Mouse (Mus musculus) neural tube, embryonic 15.5 days (tissue): ENCODE results near the gene Ifi27l2b. TPM values are rescaled to one million over a fixed set of nuclear protein-coding genes. Genes with fewer than 3 reads are reported as not detected.
"Not testable (repeated sequence)": the region's sequence is repeated elsewhere in the genome, so short reads cannot be mapped to it uniquely, and the experiment has no call there.

Experiments used
- ATAC-seq: fragments of 200-750 bp; cut with Nextera tagmentation; 2 replicates; pipeline ENCODE4 v1.8.0; 2017; ENCODE audit warnings: mild to moderate bottlenecking, moderate TSS enrichment, moderate library complexity; ENCODE audit not compliant: low FRiP score
- H3K27ac ChIP-seq: fragments of 300-500 bp; sonication (generic); replicated peaks from 2 replicates; pipeline ENCODE4 v1.5.1; 2015; ENCODE audit warnings: mild to moderate bottlenecking, inconsistent platforms
- H3K27me3 ChIP-seq: fragments of 300-500 bp; sonication (generic); replicated peaks from 2 replicates; pipeline ENCODE4 v1.6.1; 2015; ENCODE audit warnings: inconsistent platforms
- H3K36me3 ChIP-seq: fragments of 300-500 bp; sonication (generic); 2 replicates; pipeline ENCODE4 v1.6.1; 2015; ENCODE audit warnings: inconsistent platforms
- H3K4me1 ChIP-seq: fragments of 300-500 bp; sonication (generic); 2 replicates; pipeline ENCODE4 v1.6.1; 2015; ENCODE audit warnings: inconsistent platforms
- H3K4me2 ChIP-seq: fragments of 300-500 bp; sonication (generic); 2 replicates; pipeline ENCODE4 v1.6.1; 2015; ENCODE audit warnings: inconsistent platforms, mild to moderate bottlenecking, moderate library complexity
- H3K4me3 ChIP-seq: fragments of 300-500 bp; sonication (generic); replicated peaks from 2 replicates; pipeline ENCODE4 v1.5.1; 2015; ENCODE audit warnings: mild to moderate bottlenecking, inconsistent platforms
- H3K9ac ChIP-seq: fragments of 300-500 bp; sonication (generic); replicated peaks from 2 replicates; pipeline ENCODE4 v1.6.1; 2015; ENCODE audit warnings: mild to moderate bottlenecking, inconsistent platforms
- H3K9me3 ChIP-seq: fragments of 300-500 bp; sonication (generic); replicated peaks from 2 replicates; pipeline ENCODE4 v1.6.1; 2016; ENCODE audit warnings: inconsistent platforms
- WGBS: fragments of 180-500 bp; shearing (Covaris S2); methylation state at CpG from one replicate; pipeline ENCODE4 v1.1.7; 2015; ENCODE audit warnings: mixed read lengths; 5-methylcytosine and 5-hydroxymethylcytosine counted together
- polyA plus RNA-seq: library from polyadenylated mRNA; unstranded; fragments of >200 nt; fragmentation: Nextera tagmentation; extraction: Ambion mirVana; gene quantifications from 2 replicates; pipeline ENCODE4 v1.2.1, GENCODE M21; 2015

The Ifi27l2b gene
- polyA plus RNA-seq, 1 experiment from 2014 or later, result not detected

GRCm38 (mm10) chr12:103482781-103483180 is 25.8 kb upstream of the Ifi27l2b start:
- Histone ChIP-seq H3K27ac (no peak overlapping the region), H3K9ac (no peak overlapping the region), H3K36me3 (no peaks in the 10 kb centered on the region), H3K9me3 (no peaks in the 10 kb centered on the region), H3K27me3 (no peaks in the 10 kb centered on the region), H3K4me1 (no peaks in the 10 kb centered on the region), H3K4me3 (no peak overlapping the region), H3K4me2 (no peak overlapping the region)
- no peak for ATAC-seq
- 90% methylated on average over 2 of the region's 2 CpGs for WGBS

GRCm38 (mm10) chr12:103481671-103482070 is 24.6 kb upstream of the Ifi27l2b start:
- Histone ChIP-seq H3K27ac (no peak overlapping the region), H3K27me3 (no peaks in the 10 kb centered on the region), H3K36me3 (no peaks in the 10 kb centered on the region), H3K4me2 (no peak overlapping the region), H3K9me3 (no peaks in the 10 kb centered on the region), H3K4me3 (no peak overlapping the region), H3K4me1 (no peaks in the 10 kb centered on the region), H3K9ac (no peak overlapping the region)
- whole genome bisulfite sequencing, result 83% methylated on average over 5 of the region's 5 CpGs
- no peak for ATAC-seq

GRCm38 (mm10) chr12:103477461-103478015 is 20.5 kb upstream of the Ifi27l2b start:
- WGBS, result 81% methylated on average over 7 of the region's 7 CpGs

DNA sequence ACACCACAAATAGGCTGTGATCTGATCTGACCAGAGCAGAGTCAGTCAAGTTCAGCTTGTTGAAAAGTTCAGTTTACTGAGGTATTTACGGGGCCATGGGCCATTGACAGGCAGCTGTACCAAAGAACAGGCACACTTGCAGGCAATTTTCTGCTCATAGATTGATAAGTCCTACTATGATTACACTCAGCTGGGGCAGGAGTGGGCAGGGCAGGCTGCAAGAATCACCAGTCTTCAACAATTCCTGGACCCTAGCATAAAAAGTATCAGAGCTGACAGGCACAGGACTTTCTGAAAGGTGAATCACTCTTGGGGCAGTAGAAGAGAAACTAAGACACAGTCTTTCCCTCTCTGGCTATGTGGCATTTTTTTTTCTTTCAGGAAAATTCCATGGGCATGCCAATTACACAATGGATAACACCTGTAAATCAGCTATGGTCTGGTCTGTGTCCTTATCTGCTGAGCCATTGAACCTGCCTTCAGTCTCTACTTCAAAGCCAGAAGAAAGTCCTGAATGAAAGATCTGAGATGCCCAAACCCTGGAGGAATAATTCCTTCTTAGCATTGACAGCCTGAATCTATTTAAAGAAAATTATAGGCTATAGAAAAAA is 19.9 kb upstream of the Ifi27l2b start:
- WGBS, result 90% methylated on average over 1 of the region's 1 CpGs
- no peak overlapping the region for H3K9ac ChIP-seq
- no peaks in the 10 kb centered on the region for H3K9me3 ChIP-seq
- no peak for ATAC-seq
- H3K4me3 ChIP-seq, result no peak overlapping the region
- H3K36me3 ChIP-seq, result no peaks in the 10 kb centered on the region
- H3K4me1 ChIP-seq, result no peaks in the 10 kb centered on the region
- no peak overlapping the region for H3K27ac ChIP-seq
- no peak overlapping the region for H3K4me2 ChIP-seq
- no peaks in the 10 kb centered on the region for H3K27me3 ChIP-seq

More at GRCm38 (mm10) chr12:103477461-103478015, 20.5 kb upstream of the Ifi27l2b start:
- H3K9me3 ChIP-seq, result no peaks in the 10 kb centered on the region
- H3K9ac ChIP-seq, result no peak overlapping the region
- no peaks in the 10 kb centered on the region for H3K27me3 ChIP-seq
- H3K27ac ChIP-seq, result no peak overlapping the region
- H3K4me3 ChIP-seq, result no peak overlapping the region
- no peak overlapping the region for H3K4me2 ChIP-seq
- H3K4me1 ChIP-seq, result no peaks in the 10 kb centered on the region
- no peaks in the 10 kb centered on the region for H3K36me3 ChIP-seq
- ATAC-seq, result no peak

- H3K27ac ChIP-seq, result no peak overlapping the region
- no peaks in the 10 kb centered on the region for H3K4me1 ChIP-seq
- H3K36me3 ChIP-seq, result no peaks in the 10 kb centered on the region
- no peak overlapping the region for H3K9ac ChIP-seq
- WGBS, result 54% methylated on average over 2 of the region's 2 CpGs
- ATAC-seq, result no peak
- no peaks in the 10 kb centered on the region for H3K27me3 ChIP-seq
- H3K9me3 ChIP-seq, result no peaks in the 10 kb centered on the region
- H3K4me2 ChIP-seq, result no peak overlapping the region
- H3K4me3 ChIP-seq, result no peak overlapping the region
These were observed 17.5 kb upstream of the Ifi27l2b start for GRCm38 (mm10) chr12:103474481-103474880.

DNA sequence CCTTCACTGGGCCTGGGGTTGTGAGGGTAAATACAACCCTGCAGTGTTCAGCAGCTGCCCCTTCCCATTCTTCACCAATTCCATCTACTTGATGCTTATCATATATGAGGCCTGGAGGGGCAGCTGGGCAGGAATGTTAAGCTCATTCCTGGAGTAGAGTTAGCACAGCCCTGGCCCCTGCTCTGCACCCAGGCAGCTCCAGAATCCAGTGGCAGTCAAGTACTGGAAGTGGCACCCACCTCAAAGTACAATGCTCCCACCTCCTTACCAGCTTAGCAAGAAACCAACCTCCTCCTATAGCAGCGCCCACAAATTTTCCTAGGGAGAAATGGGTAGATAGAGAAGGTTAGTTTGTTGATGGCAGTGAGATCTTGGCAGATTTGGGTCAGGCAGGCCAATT is 296 bp downstream of the Ifi27l2b start:
- not testable (repeated sequence) for H3K9ac ChIP-seq, ATAC-seq, H3K4me3 ChIP-seq, H3K27ac ChIP-seq, H3K27me3 ChIP-seq, H3K36me3 ChIP-seq, H3K9me3 ChIP-seq, H3K4me1 ChIP-seq, H3K4me2 ChIP-seq
- no CpG with 5 or more reads among the region's 1 CpGs for WGBS

DNA sequence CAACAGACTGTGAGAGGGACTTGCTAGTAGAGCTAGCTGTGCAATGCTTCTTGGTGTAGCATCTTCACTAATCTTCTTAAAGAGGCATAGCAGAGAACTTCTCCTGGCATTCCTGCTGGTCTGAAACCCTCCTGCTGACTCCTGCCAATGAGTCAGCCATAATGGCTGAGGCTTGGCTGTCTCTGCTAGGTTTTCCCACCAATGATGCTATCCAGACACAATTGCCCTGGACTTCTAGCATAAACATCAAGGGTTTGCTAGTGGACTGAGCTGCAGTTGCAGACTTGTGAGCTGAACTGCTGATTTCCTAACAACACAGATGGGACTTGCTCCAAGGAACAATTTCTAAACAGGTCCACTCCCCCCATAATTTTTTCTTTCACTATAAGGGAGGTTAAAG is 3.7 kb downstream of the Ifi27l2b start:
- no peak overlapping the region for H3K4me2 ChIP-seq
- ATAC-seq, result no peak
- H3K4me1 ChIP-seq, result no peaks in the 10 kb centered on the region

GRCm38 (mm10) chr12:103445060-103445459 is 12.0 kb downstream of the Ifi27l2b start:
- H3K27ac ChIP-seq, result no peak overlapping the region
- H3K4me3 ChIP-seq, result no peak overlapping the region
- H3K4me2 ChIP-seq, result no peak overlapping the region
- no peaks in the 10 kb centered on the region for H3K36me3 ChIP-seq
- no peaks in the 10 kb centered on the region for H3K4me1 ChIP-seq
- WGBS, result 87% methylated on average over 3 of the region's 3 CpGs
- no peak for ATAC-seq
- no peaks in the 10 kb centered on the region for H3K27me3 ChIP-seq
- no peak overlapping the region for H3K9ac ChIP-seq
- no peaks in the 10 kb centered on the region for H3K9me3 ChIP-seq

More for the DNA sequence above, 3.7 kb downstream of the Ifi27l2b start:
- Histone ChIP-seq H3K27ac (no peak overlapping the region), H3K4me3 (no peak overlapping the region), H3K36me3 (no peaks in the 10 kb centered on the region), H3K9ac (no peak overlapping the region), H3K9me3 (no peaks in the 10 kb centered on the region), H3K27me3 (no peaks in the 10 kb centered on the region)

DNA sequence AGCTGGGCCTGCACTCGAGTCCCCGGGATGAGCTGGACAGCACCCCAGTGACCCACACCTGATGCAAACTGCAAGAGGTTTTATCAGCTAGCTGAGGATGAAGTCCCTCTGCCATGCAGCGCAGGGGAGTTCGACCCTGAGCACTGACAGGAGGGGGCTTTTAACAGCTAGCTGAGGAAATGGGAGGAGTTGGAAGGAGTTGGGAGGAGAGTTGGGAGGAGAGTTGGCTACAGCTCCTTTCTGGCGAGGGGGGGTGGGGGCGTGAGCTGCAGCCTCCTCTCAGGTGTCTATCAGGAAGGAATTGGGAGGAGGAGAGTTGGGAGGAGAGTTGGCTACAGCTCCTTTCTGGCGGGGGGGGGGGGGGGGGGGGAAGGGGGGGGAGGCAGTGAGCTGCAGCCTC is 12.8 kb downstream of the Ifi27l2b start:
- H3K27me3 ChIP-seq, H3K27ac ChIP-seq, H3K9ac ChIP-seq, H3K4me2 ChIP-seq, H3K36me3 ChIP-seq, ATAC-seq, H3K4me3 ChIP-seq, H3K4me1 ChIP-seq, H3K9me3 ChIP-seq: not testable (repeated sequence)
- WGBS, result 49% methylated on average over 6 of the region's 7 CpGs

DNA sequence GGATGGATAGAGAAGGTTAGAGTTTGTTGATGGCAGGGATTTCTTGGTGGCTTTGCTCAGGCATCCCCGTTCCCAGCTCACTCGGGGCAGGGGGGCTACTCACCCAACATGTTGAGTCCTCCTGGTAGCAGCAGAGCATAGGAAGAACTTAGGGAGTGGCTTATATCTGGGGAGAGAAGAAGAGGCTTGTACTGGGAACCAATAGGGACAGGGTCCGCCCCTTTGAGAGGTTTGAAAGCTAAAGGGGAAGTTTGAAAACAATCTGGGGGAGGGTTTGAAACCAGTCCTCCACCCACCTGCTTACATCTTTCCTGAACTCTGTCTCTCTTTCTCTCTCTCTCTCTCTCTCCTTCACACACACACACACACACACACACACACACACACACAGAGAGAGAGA is 13.5 kb downstream of the Ifi27l2b start, which contains the start of gene Ifi27l2a:
Gene Ifi27l2a (minus strand): TSS at position 157 of the 400 bp plus-strand sequence.
- H3K9me3 ChIP-seq, result no peaks in the 10 kb centered on the region
- H3K4me1 ChIP-seq, result no peaks in the 10 kb centered on the region
- no peak for ATAC-seq
- no peaks in the 10 kb centered on the region for H3K27me3 ChIP-seq
- H3K4me2 ChIP-seq, result no peak within 1 kb of the TSS
- H3K4me3 ChIP-seq, result no peak within 1 kb of the TSS
- H3K27ac ChIP-seq, result no peak within 1 kb of the TSS
- H3K9ac ChIP-seq, result no peak within 1 kb of the TSS
- 64% methylated on average over 3 of the region's 3 CpGs for WGBS
- no peaks in the 10 kb centered on the region for H3K36me3 ChIP-seq

GRCm38 (mm10) chr12:103437601-103438000 is 19.4 kb downstream of the Ifi27l2b start:
- no peak for ATAC-seq
- H3K4me1 ChIP-seq, result no peaks in the 10 kb centered on the region
- no peak overlapping the region for H3K9ac ChIP-seq
- 95% methylated on average over 1 of the region's 1 CpGs for WGBS
- H3K27ac ChIP-seq, result no peak overlapping the region
- no peak overlapping the region for H3K4me2 ChIP-seq
- H3K27me3 ChIP-seq, result no peaks in the 10 kb centered on the region
- H3K4me3 ChIP-seq, result no peak overlapping the region
- no peaks in the 10 kb centered on the region for H3K36me3 ChIP-seq
- H3K9me3 ChIP-seq, result no peaks in the 10 kb centered on the region

DNA sequence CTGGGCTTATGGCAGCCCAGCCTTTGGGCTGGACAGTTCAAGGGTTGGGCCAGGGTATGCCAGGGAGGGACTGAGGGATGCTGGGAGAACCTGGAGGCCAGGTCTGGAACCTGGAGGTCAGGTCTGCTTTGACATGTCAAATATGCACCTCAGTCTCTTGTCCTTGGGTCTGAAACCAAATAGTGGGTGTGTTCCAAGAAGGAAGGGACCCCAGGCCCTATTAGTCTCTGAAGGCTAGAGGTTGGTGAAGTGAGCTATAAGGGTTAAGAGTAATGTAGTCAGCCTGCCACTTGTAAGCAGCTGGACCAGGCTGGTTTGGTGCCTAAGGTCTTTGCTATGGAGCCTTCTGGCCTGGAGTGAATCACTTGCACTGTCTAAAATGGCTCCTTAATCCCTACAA is 22.2 kb downstream of the Ifi27l2b start:
- H3K4me3 ChIP-seq, result no peak overlapping the region
- no peaks in the 10 kb centered on the region for H3K9me3 ChIP-seq
- no peaks in the 10 kb centered on the region for H3K4me1 ChIP-seq
- no peak overlapping the region for H3K9ac ChIP-seq
- H3K36me3 ChIP-seq, result no peaks in the 10 kb centered on the region
- peak overlapping the region; percentile 22; the same call in 1 of the 2 replicates for H3K4me2 ChIP-seq
- no peaks in the 10 kb centered on the region for H3K27me3 ChIP-seq
- no peak overlapping the region for H3K27ac ChIP-seq
- ATAC-seq, result no peak
